Mouse (Mus musculus) MEL-GATA-1-ER (cell line): ENCODE results near the gene Prr19.
"Not testable (repeated sequence)": the region's sequence is repeated elsewhere in the genome, so short reads cannot be mapped to it uniquely, and the experiment has no call there.

Experiments
- DNase-seq: peaks from one replicate; pipeline ENCODE4 v3.0.0-alpha.2; 2012; ENCODE audit warnings: low read depth; ENCODE audit errors: extremely low read depth

Gene Prr19

DNA sequence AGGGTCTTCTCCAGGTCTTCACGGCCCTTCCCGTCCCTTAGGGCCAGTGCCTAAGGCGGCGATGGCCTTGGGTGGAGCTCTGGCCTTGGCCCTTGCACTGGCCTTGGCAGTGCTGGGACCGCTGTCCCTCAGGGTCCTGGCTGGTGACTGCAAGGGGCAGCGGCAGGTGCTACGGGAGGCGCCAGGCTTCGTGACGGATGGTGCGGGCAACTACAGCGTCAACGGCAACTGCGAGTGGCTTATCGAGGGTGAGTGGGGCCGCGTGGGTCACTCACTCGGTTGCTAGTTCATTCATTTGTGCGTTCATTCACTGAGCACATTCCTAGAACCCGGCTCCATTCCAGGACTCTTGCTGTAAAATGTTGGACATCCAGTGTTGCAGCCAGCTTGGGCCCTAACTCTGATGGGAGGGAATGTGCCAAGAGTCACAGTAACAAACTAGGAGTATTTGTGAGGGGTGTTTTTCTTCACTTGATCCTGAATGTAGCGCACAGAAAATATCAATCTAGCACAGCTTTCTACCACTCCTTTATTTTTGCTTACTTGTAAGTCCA, 16.3 kb downstream of the Prr19 start:
- DNase-seq = no peak

DNA sequence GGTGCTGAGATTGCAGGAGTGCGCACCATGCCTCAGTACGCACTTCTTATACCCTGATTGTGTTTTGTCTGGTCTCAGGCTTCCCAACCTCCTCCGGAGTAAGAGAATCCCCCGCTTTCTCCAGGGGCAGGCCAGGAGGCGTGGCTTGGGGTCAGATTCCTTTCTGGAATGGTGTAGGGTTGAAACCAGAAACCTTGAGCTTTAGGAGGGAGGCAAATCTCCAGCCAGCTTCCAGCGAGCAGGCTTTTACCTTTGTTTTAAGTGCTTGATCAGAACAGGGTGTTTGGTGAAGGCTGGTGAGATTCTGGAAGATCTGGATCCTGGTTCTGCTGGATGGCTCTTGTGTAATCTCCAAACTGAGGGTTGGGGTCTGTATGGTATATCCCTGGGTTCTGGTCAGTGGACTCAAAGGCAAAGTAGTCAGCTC, 20.9 kb downstream of the Prr19 start:
- DNase-seq = no peak

DNA sequence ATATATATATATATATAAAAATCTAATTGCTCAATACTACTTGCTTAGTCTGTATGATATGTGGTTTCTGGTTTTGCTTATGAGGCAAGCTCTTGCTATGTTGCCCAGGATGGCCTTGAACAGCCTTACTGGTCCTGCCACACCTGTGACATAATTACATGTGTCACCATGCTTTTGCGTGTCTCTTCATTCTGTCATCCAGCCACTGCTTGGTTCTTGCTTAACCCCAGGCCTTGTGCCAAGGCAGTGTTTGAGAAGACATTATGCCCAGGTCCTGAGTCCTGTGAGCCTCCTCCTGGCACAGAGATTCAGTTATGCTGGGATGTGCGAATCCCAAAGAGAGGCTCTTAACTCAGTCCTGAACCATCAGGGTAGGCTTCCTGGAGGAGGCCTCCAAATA, 22.0 kb downstream of the Prr19 start:
- DNase-seq = no peak

DNA sequence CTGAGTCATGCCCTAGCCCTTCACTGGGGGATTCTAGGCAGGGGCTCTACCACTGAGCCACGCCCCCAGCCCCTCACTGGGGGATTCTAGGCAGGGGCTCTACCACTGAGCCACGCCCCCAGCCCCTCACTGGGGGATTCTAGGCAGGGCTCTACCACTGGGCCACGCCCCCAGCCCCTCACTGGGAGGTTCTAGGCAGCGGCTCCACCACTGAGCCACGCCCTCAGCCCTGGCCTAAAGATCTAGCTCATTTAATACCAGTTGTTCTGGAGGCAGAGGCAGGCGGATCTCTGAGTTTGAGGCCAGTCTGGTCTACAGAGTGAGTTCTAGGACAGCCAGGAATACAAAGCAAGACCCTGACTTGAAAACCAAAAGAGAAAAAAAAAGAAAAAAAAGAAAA, 24.2 kb downstream of the Prr19 start:
- not testable (repeated sequence) for DNase-seq

DNA sequence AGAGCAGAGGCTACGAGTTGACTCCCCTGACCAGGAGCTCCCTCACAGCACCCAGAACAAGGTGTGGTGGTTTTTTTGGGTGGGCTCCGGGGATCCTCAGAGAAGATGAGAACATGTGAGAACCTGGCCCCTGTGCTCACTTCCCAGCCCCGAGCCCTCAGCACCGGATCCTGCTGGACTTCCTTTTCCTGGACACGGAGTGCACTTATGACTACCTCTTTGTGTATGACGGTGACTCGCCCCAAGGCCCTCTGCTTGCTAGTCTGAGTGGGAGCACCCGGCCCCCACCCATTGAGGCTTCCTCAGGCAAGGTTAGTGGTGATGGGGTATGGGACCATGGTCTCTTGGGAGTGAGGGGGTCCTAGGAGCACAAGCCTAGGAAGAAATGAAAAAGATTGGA, 25.0 kb downstream of the Prr19 start:
- no peak for DNase-seq

DNA sequence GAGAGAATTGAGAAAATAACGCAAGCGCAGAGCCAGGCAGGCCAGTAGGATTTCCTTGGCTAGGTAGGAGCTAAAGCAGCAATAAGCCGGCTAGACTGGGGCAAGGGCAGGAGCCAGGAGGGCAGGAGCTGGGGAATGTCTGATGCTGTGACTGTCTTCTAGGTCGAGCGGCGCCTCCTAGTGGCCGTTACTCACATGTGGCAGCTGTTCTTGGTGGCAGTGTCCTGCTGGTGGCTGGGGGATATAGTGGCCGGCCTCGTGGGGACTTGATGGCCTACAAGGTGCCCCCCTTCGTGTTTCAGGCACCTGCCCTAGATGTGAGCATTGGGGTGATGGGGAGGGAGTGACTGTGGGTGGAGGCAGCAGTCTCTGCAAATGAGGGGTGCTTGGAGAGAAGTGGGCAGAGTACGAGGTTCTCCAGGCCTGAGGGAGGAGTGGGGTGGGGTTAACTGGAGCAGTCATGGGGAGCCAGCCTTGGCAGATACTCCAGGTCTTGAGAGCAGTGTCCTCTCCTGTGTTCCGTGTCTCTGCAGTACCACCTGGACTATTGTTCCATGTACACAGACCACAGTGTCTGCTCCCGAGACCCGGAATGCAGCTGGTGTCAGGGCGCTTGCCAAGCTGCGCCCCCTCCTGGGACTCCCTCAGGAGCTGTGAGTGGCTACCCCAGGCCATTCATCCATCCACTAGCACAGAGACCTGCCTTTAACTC, 32.5 kb downstream of the Prr19 start:
- DNase-seq = no peak

DNA sequence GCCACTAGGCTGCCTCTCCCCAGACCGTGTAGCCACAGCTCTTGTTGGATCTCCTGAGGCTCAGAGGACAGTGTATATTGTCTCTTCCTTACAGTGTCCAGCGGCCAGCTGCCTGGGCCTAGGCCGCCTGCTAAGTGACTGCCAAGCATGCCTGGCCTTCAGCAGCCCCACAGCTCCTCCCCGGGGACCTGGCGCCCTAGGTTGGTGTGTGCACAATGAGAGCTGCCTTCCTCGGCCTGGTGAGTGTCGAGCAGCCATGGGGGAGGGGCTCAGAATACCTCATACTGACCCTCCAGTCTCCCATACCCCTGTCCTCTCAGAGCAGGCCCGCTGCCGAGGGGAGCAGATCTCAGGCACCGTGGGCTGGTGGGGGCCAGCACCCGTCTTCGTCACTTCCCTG, 33.3 kb downstream of the Prr19 start:
- DNase-seq = no peak

DNA sequence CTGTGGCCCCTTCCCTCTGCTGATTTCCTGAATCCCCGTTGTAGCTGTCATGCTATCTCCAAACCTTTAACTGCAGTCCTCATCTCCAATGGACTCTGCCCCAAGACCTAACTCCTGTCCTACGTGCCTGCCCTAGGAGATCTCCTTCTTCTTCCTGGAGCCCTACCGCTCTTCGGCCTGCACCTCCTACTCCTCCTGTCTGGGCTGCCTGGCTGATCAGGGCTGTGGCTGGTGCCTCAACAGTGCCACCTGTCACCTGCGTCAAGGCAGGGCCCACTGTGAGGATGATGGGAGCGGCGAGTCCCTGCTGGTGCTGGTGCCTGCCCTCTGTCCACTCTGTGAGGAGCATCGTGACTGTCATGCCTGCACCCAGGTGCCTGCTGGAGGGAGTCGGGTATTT, 38.1 kb downstream of the Prr19 start:
- no peak for DNase-seq

DNA sequence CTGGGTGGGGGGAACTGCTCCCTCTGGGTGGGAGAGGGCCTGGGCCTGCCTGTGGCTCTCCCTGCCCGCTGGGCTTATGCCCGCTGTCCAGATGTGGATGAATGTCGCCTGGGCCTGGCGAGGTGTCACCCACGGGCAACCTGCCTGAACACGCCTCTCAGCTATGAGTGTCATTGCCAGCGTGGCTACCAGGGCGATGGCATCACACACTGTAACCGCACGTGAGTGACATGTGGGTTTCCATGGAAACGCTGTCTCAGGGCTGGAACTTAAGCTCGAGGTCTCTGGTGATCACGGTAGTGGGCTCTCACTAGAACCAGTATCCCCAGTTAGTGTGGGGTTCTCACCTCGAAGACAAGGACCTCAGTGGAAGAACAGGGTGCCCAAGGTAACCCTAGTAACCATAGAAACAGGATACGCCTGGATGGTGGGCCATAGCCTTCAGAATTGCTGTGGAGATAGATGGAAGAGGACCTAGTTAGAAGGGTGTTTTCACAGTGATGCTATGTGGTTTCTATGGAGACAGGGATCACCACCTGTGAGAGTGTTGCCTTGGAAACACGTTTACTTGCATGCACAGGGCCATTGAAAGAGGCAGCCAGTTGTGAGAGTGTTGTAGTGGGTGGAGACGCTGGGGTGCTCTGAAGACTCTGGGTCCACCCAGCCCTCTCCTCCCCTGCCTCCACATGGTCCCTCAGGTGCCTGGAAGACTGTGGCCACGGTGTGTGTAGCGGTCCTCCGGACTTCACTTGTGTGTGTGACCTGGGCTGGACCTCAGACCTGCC, 40.0 kb downstream of the Prr19 start:
- no peak for DNase-seq

DNA sequence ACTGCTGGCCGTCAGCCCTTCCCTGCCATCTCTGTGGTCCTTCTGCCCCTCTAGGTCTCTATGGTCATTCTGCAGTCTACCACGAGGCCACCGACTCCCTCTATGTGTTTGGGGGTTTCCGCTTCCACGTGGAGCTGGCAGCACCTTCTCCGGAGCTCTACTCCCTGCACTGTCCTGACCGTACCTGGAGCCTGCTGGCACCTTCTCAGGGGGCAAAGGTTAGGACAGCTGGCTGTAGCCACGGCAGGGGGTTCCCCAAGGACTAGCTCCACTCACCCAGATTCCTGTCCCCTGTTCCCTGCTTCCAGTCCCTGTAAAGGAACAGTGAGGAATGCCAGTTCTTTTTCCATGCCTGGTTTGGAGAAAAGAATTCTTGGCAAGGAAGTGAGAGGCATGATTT, 47.6 kb downstream of the Prr19 start:
- DNase-seq = no peak
